Mouse (Mus musculus): ENCODE results near the gene Mpzl2. TPM values are rescaled to one million over a fixed set of nuclear protein-coding genes. Genes with fewer than 3 reads are reported as not detected.

Mpzl2 gene
- polyA plus RNA-seq, 1 experiment from 2014 or later = 6.1 TPM

GRCm38 (mm10) chr9:45084556-45084955 is 45.0 kb downstream of the Mpzl2 start:
- Histone ChIP-seq H3K9ac (ENCODE audit: low read length) (no peak overlapping the region), H3K4me2 (ENCODE audit: low read depth, low read length) (no peak overlapping the region), H3K36me3 (ENCODE audit: control insufficient read depth, insufficient read depth) (no peaks in the 10 kb centered on the region), H3K9me3 (replicated peaks; ENCODE audit: control insufficient read depth, low read length) (no peaks in the 10 kb centered on the region), H3K4me3 (ENCODE audit: low read length) (no peak overlapping the region), H3K27ac (ENCODE audit: low read length) (no peak overlapping the region), H3K27me3 (ENCODE audit: control insufficient read depth, insufficient read depth, low read length) (no peaks in the 10 kb centered on the region; the same call in 1 of the 2 replicates), H3K4me1 (ENCODE audit: control insufficient read depth, insufficient read depth, low read length) (no peaks in the 10 kb centered on the region)
- 52% methylated on average over 5 of the region's 5 CpGs for WGBS
- ATAC-seq (replicated peaks; ENCODE audit: extremely low read depth, insufficient read depth, low FRiP score) = no peak

DNA sequence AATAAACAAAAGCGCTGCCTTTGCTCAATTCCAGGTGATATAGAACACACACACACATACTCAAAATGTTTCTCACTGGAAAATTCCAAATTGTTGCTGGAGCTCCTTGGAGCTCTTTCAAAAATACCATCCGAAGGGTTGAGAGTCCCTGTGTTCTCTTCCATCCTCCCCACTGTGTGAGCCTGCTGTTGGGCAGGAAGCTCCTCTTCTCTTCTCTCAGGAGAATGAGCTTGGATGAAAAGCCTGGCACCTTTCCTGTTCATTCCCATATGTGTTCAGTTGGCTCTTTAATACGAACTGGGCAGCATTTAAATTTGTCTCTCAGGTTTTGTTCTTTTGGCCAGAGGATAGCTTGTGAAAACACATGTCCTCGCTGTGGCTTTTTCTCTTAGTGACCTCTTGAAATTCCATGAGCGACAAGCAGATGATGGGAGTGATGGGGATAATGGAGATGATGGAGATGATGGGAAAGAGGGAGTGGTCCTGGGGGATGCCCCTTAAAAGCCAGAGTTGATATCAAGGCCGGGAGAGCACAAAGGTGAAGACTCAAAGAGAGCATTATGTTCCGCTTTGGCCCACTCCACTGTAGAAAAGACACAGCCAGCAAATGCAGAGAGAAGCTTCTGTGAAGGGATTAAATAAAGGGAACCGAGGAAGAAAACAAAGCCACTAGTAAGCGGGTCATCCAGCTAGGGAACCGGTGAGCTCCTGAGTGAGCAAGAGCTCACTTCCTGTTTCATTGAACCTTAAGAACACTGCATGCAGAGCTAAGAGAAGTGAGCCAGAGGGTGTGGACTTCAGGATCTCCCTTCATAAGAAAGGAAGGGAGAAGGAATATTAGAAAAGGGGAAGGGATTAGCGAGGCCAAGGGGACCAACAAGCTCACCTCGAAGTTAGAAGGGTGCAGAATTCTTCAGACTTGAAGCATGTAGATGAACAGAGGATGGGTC is 46.4 kb downstream of the Mpzl2 start:
- Histone ChIP-seq H3K9me3 (replicated peaks; ENCODE audit: control insufficient read depth, low read length) (no peaks in the 10 kb centered on the region), H3K9ac (ENCODE audit: low read length) (no peak overlapping the region), H3K36me3 (ENCODE audit: control insufficient read depth, insufficient read depth) (no peaks in the 10 kb centered on the region), H3K4me3 (ENCODE audit: low read length) (no peak overlapping the region), H3K27me3 (ENCODE audit: control insufficient read depth, insufficient read depth, low read length) (no peaks in the 10 kb centered on the region; the same call in 1 of the 2 replicates), H3K4me2 (ENCODE audit: low read depth, low read length) (no peak overlapping the region), H3K4me1 (ENCODE audit: control insufficient read depth, insufficient read depth, low read length) (no peaks in the 10 kb centered on the region), H3K27ac (ENCODE audit: low read length) (no peak overlapping the region)
- no peak for ATAC-seq (replicated peaks; ENCODE audit: extremely low read depth, insufficient read depth, low FRiP score)
- 72% methylated on average over 12 of the region's 12 CpGs for WGBS

- Histone ChIP-seq H3K36me3 (ENCODE audit: control insufficient read depth, insufficient read depth) (no peaks in the 10 kb centered on the region), H3K27ac (ENCODE audit: low read length) (no peak overlapping the region), H3K4me2 (ENCODE audit: low read depth, low read length) (no peak overlapping the region), H3K4me1 (ENCODE audit: control insufficient read depth, insufficient read depth, low read length) (peaks cover 5% of the 10 kb centered on the region; the same call in 1 of the 2 replicates), H3K9me3 (replicated peaks; ENCODE audit: control insufficient read depth, low read length) (no peaks in the 10 kb centered on the region), H3K27me3 (ENCODE audit: control insufficient read depth, insufficient read depth, low read length) (no peaks in the 10 kb centered on the region; the same call in 1 of the 2 replicates), H3K4me3 (ENCODE audit: low read length) (no peak overlapping the region), H3K9ac (ENCODE audit: low read length) (no peak overlapping the region)
- ATAC-seq (replicated peaks; ENCODE audit: extremely low read depth, insufficient read depth, low FRiP score) = no peak
These were observed 48.4 kb downstream of the Mpzl2 start for GRCm38 (mm10) chr9:45088040-45088439.

- Histone ChIP-seq H3K9me3 (replicated peaks; ENCODE audit: control insufficient read depth, low read length) (no peaks in the 10 kb centered on the region), H3K4me1 (ENCODE audit: control insufficient read depth, insufficient read depth, low read length) (peaks cover 5% of the 10 kb centered on the region; the same call in 1 of the 2 replicates), H3K27ac (ENCODE audit: low read length) (no peak overlapping the region), H3K4me3 (ENCODE audit: low read length) (no peak overlapping the region), H3K36me3 (ENCODE audit: control insufficient read depth, insufficient read depth) (no peaks in the 10 kb centered on the region), H3K9ac (ENCODE audit: low read length) (no peak overlapping the region), H3K4me2 (ENCODE audit: low read depth, low read length) (no peak overlapping the region), H3K27me3 (ENCODE audit: control insufficient read depth, insufficient read depth, low read length) (no peaks in the 10 kb centered on the region; the same call in 1 of the 2 replicates)
- 65% methylated on average over 3 of the region's 3 CpGs for WGBS
- no peak for ATAC-seq (replicated peaks; ENCODE audit: extremely low read depth, insufficient read depth, low FRiP score)
These were observed 51.2 kb downstream of the Mpzl2 start for GRCm38 (mm10) chr9:45090811-45091210.

DNA sequence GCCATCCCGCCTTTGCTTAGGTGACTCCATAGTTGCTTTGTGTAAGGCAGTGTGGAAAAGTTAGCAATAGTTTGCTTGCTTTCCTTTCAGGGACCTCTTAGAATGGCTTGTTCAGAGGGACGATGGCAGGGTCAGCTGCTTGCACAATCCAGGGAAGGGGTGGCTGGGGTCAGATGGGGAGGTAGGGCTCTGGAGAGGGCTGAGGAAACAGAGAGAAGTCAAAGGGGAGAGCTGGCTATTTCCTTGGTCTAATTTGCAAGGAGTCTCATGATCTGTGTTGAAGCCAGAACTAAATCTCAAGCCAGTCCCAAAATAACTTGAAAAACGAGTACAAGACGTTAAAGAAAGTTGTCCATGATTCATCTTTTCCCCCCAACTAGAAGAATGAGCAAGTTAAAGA is 53.0 kb downstream of the Mpzl2 start:
- no peak for ATAC-seq (replicated peaks; ENCODE audit: extremely low read depth, insufficient read depth, low FRiP score)
- no peaks in the 10 kb centered on the region for H3K36me3 ChIP-seq (ENCODE audit: control insufficient read depth, insufficient read depth)
- no peaks in the 10 kb centered on the region; the same call in 1 of the 2 replicates for H3K27me3 ChIP-seq (ENCODE audit: control insufficient read depth, insufficient read depth, low read length)
- H3K4me1 ChIP-seq (ENCODE audit: control insufficient read depth, insufficient read depth, low read length) = peaks cover 5% of the 10 kb centered on the region; the same call in 1 of the 2 replicates
- WGBS = 46% methylated on average over 4 of the region's 4 CpGs
- H3K4me3 ChIP-seq (ENCODE audit: low read length) = no peak overlapping the region
- no peak overlapping the region for H3K9ac ChIP-seq (ENCODE audit: low read length)
- H3K4me2 ChIP-seq (ENCODE audit: low read depth, low read length) = no peak overlapping the region
- no peaks in the 10 kb centered on the region for H3K9me3 ChIP-seq (replicated peaks; ENCODE audit: control insufficient read depth, low read length)
- H3K27ac ChIP-seq (ENCODE audit: low read length) = no peak overlapping the region

- H3K4me2 ChIP-seq (ENCODE audit: low read depth, low read length) = no peak overlapping the region
- ATAC-seq (replicated peaks; ENCODE audit: extremely low read depth, insufficient read depth, low FRiP score) = no peak
These were observed 55.7 kb downstream of the Mpzl2 start for GRCm38 (mm10) chr9:45095149-45095937.

DNA sequence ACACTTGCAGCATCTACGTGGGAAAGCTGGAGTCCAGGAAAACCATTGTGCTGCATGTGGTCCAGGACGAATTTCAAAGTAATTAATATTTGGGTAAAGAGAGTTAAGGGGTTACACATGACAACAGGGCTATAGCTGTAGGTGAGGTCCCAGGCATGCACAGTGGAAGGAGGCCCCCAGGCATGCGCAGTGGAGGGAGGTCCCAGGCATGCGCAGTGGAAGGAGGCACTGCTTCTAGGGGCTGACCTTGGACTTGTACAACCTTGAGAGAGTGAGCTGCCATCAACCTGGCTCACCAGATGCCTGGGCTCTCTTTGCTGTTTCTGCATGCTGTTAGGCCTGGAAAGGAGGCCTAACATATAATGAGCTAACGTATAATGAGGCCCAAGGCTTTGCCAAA is 58.3 kb downstream of the Mpzl2 start:
- ATAC-seq (replicated peaks; ENCODE audit: extremely low read depth, insufficient read depth, low FRiP score) = no peak
- no peaks in the 10 kb centered on the region for H3K27me3 ChIP-seq (ENCODE audit: control insufficient read depth, insufficient read depth, low read length)
- H3K36me3 ChIP-seq (ENCODE audit: control insufficient read depth, insufficient read depth) = no peaks in the 10 kb centered on the region
- WGBS = 78% methylated on average over 5 of the region's 5 CpGs
- no peak overlapping the region for H3K27ac ChIP-seq (ENCODE audit: low read length)
- H3K4me3 ChIP-seq (ENCODE audit: low read length) = no peak overlapping the region
- no peaks in the 10 kb centered on the region for H3K9me3 ChIP-seq (replicated peaks; ENCODE audit: control insufficient read depth, low read length)
- H3K9ac ChIP-seq (ENCODE audit: low read length) = no peak overlapping the region
- no peaks in the 10 kb centered on the region; the same call in 1 of the 2 replicates for H3K4me1 ChIP-seq (ENCODE audit: control insufficient read depth, insufficient read depth, low read length)
- no peak overlapping the region for H3K4me2 ChIP-seq (ENCODE audit: low read depth, low read length)

More at GRCm38 (mm10) chr9:45095149-45095937, 55.7 kb downstream of the Mpzl2 start:
- H3K4me1 ChIP-seq (ENCODE audit: control insufficient read depth, insufficient read depth, low read length) = peaks cover 5% of the 10 kb centered on the region; the same call in 1 of the 2 replicates
- H3K9me3 ChIP-seq (replicated peaks; ENCODE audit: control insufficient read depth, low read length) = no peaks in the 10 kb centered on the region
- WGBS = 65% methylated on average over 6 of the region's 6 CpGs
- no peak overlapping the region for H3K9ac ChIP-seq (ENCODE audit: low read length)
- no peaks in the 10 kb centered on the region; the same call in 1 of the 2 replicates for H3K27me3 ChIP-seq (ENCODE audit: control insufficient read depth, insufficient read depth, low read length)
- no peaks in the 10 kb centered on the region for H3K36me3 ChIP-seq (ENCODE audit: control insufficient read depth, insufficient read depth)
- H3K4me3 ChIP-seq (ENCODE audit: low read length) = no peak overlapping the region
- no peak overlapping the region for H3K27ac ChIP-seq (ENCODE audit: low read length)

DNA sequence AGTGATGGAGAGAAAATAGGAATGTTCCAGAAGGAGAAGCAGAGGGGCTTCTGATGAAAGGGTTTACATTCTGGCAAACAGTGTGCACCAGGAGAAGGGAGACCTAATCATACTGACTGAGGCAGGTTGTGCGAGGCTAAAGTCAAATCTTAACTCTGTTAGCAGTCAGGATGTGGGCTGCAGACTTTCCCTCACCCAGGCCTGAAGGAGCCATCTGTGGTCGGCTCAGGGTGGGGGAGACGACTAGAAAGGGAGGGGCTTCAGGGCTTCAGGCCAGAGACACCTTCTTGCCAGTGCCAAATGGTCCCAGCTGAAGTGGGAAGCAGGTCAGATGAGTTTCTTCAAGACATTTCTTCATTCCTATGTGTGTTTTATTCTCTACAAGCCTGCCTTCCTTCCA is 58.8 kb downstream of the Mpzl2 start:
- Histone ChIP-seq H3K4me1 (ENCODE audit: control insufficient read depth, insufficient read depth, low read length) (peaks cover 5% of the 10 kb centered on the region), H3K4me2 (ENCODE audit: low read depth, low read length) (no peak overlapping the region), H3K27me3 (ENCODE audit: control insufficient read depth, insufficient read depth, low read length) (no peaks in the 10 kb centered on the region), H3K9me3 (replicated peaks; ENCODE audit: control insufficient read depth, low read length) (no peaks in the 10 kb centered on the region), H3K4me3 (ENCODE audit: low read length) (no peak overlapping the region), H3K27ac (ENCODE audit: low read length) (no peak overlapping the region), H3K36me3 (ENCODE audit: control insufficient read depth, insufficient read depth) (no peaks in the 10 kb centered on the region), H3K9ac (ENCODE audit: low read length) (no peak overlapping the region)
- no peak for ATAC-seq (replicated peaks; ENCODE audit: extremely low read depth, insufficient read depth, low FRiP score)
- WGBS = 36% methylated on average over 3 of the region's 3 CpGs

DNA sequence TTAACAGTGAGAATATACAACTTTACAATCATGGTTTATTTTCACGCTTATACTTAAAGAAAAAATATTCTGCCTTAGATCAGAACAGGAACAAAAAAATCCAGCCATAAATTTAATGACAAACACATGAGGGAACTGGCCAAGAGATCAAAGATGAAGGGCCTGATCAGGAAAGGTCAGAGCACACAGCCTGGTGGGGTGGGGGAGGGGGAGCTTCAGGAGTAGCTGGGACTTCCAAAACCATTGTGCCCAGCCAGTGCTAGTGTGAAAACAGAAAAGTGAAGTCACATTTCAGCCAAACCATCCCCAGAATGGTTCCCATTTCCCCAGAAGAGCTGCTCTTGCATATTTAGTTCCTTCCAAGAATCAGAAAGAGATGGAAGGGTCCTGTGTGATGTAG is 62.9 kb downstream of the Mpzl2 start:
- ATAC-seq (replicated peaks; ENCODE audit: extremely low read depth, insufficient read depth, low FRiP score) = no peak
- no peaks in the 10 kb centered on the region for H3K36me3 ChIP-seq (ENCODE audit: control insufficient read depth, insufficient read depth)
- H3K27me3 ChIP-seq (ENCODE audit: control insufficient read depth, insufficient read depth, low read length) = no peaks in the 10 kb centered on the region
- H3K9ac ChIP-seq (ENCODE audit: low read length) = no peak overlapping the region
- no peak overlapping the region for H3K27ac ChIP-seq (ENCODE audit: low read length)
- H3K9me3 ChIP-seq (replicated peaks; ENCODE audit: control insufficient read depth, low read length) = no peaks in the 10 kb centered on the region
- WGBS = 90% methylated on average over 1 of the region's 1 CpGs
- H3K4me2 ChIP-seq (ENCODE audit: low read depth, low read length) = no peak overlapping the region
- no peak overlapping the region for H3K4me3 ChIP-seq (ENCODE audit: low read length)
- H3K4me1 ChIP-seq (ENCODE audit: control insufficient read depth, insufficient read depth, low read length) = peaks cover 8% of the 10 kb centered on the region

Measured in heart, embryonic 16.5 days (tissue).